Mouse (Mus musculus): Measurements from ENCODE around the gene Cd68.

- TF ChIP-seq CTCF (IDR thresholded peaks at IDR 0.05; ENCODE audit: low read depth) (peak; percentile 99), EP300 (IDR thresholded peaks at IDR 0.05; ENCODE audit: low read depth) (no peak)
These were observed 37.7 kb downstream of the Cd68 start for GRCm38 (mm10) chr11:69628286-69628685.
